Mouse (Mus musculus) cerebellum, adult 9-11 months (tissue): ENCODE data around the gene Fbxo2.
"Not testable (repeated sequence)": the region's sequence is repeated elsewhere in the genome, so short reads cannot be mapped to it uniquely, and the experiment has no call there.

Experiments
- DNase-seq: peaks from one replicate; pipeline ENCODE4 v3.0.0; 2022

Fbxo2 gene

GRCm38 (mm10) chr4:148147714-148148113, 12.7 kb upstream of the Fbxo2 start:
- peak; percentile 33 for DNase-seq

DNA sequence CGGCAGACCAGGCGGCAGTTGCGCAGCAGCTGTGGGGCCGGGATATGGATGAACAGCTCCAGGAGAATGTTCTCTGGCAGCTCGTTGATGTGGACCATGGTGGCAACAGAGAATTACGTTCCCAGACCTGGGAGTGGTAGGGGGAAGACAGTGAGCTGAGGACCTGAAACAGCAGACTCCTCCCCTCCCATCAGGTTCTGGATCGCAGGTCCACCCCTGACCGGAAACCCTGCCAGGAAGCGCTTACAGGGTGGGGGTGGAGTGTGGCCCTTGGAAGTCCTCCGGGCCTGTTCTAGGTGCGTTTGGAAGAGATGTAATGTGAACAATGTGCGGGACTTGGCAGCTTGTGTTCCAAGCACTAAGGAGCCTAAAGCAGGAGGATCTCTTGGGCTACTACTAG, 10.9 kb upstream of the Fbxo2 start:
- no peak for DNase-seq

DNA sequence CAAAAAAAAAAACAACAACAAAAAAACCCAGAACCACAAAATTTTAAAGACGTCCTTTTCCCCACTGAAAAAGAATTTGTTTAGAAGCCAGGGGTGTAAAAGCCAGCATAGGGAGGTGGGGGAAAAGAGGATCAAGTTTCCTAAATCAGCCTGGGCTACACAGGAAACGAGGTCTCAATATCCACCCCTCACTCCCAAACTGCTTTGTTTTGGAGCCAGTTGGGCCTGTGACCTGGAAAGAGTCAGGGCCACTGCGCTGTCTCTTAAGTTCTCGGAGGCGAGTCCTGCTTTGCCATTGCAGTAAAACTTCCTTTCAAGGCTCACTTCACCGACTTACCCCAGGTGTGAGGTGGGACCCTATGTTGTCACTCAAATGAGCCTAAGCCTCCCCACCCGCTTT, 10.2 kb upstream of the Fbxo2 start:
- DNase-seq = peak; percentile 33

- DNase-seq = no peak
Observed at GRCm38 (mm10) chr4:148150953-148151266, 9.5 kb upstream of the Fbxo2 start.

- peak; percentile 90 for DNase-seq
Observed at GRCm38 (mm10) chr4:148151267-148152168, 8.9 kb upstream of the Fbxo2 start, which contains the start of gene Fbxo6. Gene Fbxo6 (minus strand): TSS chr4:148152140.

- peak; percentile 62 for DNase-seq
Observed at GRCm38 (mm10) chr4:148152547-148152946, 7.9 kb upstream of the Fbxo2 start.

DNA sequence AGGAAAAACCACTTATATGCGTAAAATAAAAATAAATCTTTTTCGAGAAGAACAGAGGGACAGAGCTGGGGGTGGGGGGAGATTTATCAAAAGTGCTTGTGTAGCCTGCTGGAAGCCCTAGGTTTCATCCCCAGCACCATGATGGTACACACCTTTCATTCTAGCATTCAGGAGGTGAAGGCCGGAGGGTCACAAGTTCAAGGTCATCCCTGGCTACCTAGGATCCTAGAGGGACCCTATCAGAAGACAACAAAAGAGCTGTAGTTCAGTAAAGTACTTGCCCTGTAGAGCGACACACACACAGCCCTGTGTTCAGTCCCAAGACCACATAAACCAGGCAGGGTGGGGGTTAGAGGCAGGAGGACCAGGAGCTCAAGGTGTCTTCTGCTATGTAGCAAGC, 6.4 kb upstream of the Fbxo2 start:
- peak; percentile 34 for DNase-seq

- DNase-seq = peak; percentile 47
Observed at GRCm38 (mm10) chr4:148154982-148155381, 5.4 kb upstream of the Fbxo2 start.

GRCm38 (mm10) chr4:148158436-148159348, 1.7 kb upstream of the Fbxo2 start:
- peak; percentile 80 for DNase-seq

GRCm38 (mm10) chr4:148159544-148160435, 631 bp upstream of the Fbxo2 start:
- DNase-seq = peak; percentile 98

GRCm38 (mm10) chr4:148164002-148164439, 3.6 kb downstream of the Fbxo2 start:
- DNase-seq = peak; percentile 76

DNA sequence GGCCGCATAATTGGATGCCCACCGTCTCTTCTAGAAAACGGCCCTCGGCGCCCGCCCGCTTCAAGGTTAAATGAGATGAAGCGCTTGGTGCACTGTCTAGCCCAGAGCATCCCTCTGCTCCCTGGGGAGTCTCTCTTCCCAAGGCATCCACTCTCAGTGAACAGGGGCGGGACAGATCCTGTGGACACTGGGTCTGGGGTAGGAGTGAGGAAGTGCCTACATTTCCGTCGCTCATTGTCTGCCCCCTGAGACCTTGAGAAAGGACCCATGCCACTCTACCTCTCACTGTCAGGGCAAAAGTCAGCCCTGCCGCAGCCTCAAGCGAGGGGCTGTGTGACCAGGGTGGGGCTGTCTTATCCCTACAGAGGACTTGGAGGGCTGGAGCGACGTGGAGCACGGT, 4.0 kb downstream of the Fbxo2 start:
- DNase-seq = no peak

DNA sequence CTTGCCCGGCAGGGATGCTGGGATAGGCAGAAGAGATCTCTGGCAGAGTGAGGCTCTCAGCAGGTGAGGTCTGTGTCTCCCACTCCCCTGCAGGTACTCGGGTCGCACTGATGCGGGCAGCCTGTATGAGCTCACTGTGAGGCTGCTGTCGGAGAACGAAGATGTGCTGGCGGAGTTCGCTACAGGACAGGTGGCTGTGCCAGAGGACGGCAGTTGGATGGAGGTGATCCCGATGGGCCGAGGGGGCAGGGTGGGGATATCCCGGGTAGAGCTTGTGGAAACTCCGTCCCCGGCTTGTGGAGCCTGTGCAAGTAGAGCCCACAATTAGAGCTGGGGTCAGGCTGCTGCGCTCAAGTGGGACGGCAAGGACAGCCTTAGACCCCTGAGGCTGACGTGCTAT, 5.1 kb downstream of the Fbxo2 start:
- no peak for DNase-seq

GRCm38 (mm10) chr4:148166431-148166830, 6.0 kb downstream of the Fbxo2 start:
- DNase-seq = peak; percentile 80

- peak; percentile 68 for DNase-seq
Observed at GRCm38 (mm10) chr4:148166986-148167385, 6.6 kb downstream of the Fbxo2 start.

- peak; percentile 53 for DNase-seq
Observed at GRCm38 (mm10) chr4:148168287-148168686, 7.9 kb downstream of the Fbxo2 start.

DNA sequence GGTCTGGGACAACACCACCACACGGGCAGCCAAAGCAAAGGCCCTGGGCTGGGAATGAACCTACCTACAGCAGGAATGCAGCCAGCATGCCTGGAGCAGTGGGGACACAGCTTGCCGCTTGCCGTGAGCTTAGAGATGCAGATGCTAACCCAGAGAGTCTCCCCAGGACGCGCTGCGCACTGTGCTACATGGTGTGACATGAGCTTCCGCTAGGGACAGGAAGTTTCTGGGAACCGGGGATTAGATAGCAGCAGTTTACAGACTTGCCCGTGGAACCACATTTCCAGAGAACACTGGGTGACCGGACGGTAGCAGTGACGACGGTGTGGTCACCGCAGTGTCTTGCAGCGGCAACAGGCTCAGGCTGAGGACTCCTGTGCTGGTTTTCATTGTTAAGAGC, 9.2 kb downstream of the Fbxo2 start:
- DNase-seq = no peak

DNA sequence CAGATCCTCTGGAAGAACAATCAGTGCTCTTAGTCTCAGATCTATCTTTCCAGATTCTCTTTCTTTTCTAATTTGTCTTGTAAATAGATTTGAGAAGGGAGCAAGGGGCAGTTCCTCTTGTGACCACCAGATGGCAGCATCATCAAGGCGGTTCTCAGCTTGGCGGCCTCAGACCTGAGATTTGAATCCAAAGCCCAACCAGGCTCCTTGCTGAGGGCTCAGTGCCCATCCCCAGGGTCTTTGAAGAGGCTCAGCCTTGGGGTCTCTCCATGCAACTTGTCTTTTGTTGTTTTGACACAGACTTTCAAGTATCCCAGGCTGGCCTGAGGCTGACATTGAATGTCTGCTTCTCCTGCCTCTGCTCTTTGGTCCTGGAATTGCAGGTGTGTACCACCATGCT, 10.4 kb downstream of the Fbxo2 start:
- DNase-seq = peak; percentile 43

DNA sequence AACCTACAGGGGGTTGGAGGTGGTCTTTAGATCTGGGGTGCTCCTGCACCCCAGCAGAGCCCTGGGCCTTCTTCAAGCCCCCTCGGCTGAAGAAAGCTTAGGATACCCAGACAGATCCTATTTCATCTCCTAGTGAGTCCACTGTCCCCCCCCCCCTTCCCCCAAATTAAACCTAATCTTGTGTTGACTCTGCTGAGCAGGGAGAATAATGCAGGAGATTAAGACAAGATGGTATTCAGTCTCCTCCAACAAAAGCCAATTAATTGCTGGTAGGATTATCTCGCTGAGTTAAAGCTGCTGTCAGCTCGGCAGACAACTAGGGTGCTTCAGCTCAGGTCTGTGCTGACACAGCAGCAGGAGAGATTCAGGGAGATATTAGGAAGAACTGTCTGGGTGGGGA, 10.8 kb downstream of the Fbxo2 start:
- no peak for DNase-seq

GRCm38 (mm10) chr4:148173811-148174494, 13.5 kb downstream of the Fbxo2 start:
- peak; percentile 72 for DNase-seq

GRCm38 (mm10) chr4:148174495-148174862, 14.1 kb downstream of the Fbxo2 start:
- DNase-seq = no peak

DNA sequence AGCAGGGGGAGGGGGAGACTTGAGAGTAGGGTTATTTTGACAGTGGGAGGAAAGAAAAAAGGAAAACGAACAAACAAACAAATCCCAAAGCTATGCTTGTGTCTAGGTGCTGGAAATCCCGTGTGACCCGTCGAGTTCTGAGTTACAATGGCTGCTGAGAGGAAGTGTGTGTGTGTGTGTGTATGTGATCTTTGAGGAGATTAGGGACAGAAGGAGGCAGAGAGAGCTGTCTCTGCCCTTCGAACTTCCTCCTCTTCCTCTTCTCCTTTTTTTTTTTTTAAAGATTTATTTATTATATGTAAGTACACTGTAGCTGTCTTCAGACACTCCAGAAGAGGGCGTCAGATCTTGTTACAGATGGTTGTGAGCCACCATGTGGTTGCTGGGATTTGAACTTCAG, 16.2 kb downstream of the Fbxo2 start:
- DNase-seq = not testable (repeated sequence)
